Mouse (Mus musculus): ENCODE measurements around the gene Midn. TPM values are rescaled to one million over a fixed set of nuclear protein-coding genes. Genes with fewer than 3 reads are reported as not detected.
A peak's percentile ranks its signal among the peaks of the same experiment; 100 is the strongest.

Midn gene
- total RNA-seq, 2 experiments from 2014 or later = 9.4 to 30.9 TPM

- no peak for ATAC-seq (replicated peaks; ENCODE audit: low FRiP score, low TSS enrichment, poor library complexity, severe bottlenecking)
Observed at GRCm38 (mm10) chr10:80154384-80154783, 6.3 kb downstream of the Midn start.

GRCm38 (mm10) chr10:80155277-80155676 lies 7.2 kb downstream of the Midn start:
- no peak for ATAC-seq (replicated peaks; ENCODE audit: low FRiP score, low TSS enrichment, poor library complexity, severe bottlenecking)

- no peak for ATAC-seq (replicated peaks; ENCODE audit: low FRiP score, low TSS enrichment, poor library complexity, severe bottlenecking)
Observed at GRCm38 (mm10) chr10:80156002-80156751, 8.1 kb downstream of the Midn start.

- ATAC-seq (replicated peaks; ENCODE audit: low FRiP score, low TSS enrichment, poor library complexity, severe bottlenecking) = no peak
Observed at GRCm38 (mm10) chr10:80156752-80157053, 8.6 kb downstream of the Midn start.

GRCm38 (mm10) chr10:80157141-80157929 lies 9.3 kb downstream of the Midn start:
- no peak for ATAC-seq (replicated peaks; ENCODE audit: low FRiP score, low TSS enrichment, poor library complexity, severe bottlenecking)

GRCm38 (mm10) chr10:80158307-80158986 lies 10.4 kb downstream of the Midn start:
- ATAC-seq (replicated peaks; ENCODE audit: low FRiP score, low TSS enrichment, poor library complexity, severe bottlenecking) = no peak

GRCm38 (mm10) chr10:80159021-80159560 lies 11.0 kb downstream of the Midn start:
- ATAC-seq (replicated peaks; ENCODE audit: low FRiP score, low TSS enrichment, poor library complexity, severe bottlenecking) = peak; percentile 10

- peak; percentile 83 for ATAC-seq (replicated peaks; ENCODE audit: low FRiP score, low TSS enrichment, poor library complexity, severe bottlenecking)
Observed at GRCm38 (mm10) chr10:80159561-80160454, 11.7 kb downstream of the Midn start.

- no peak for ATAC-seq (replicated peaks; ENCODE audit: low FRiP score, low TSS enrichment, poor library complexity, severe bottlenecking)
Observed at GRCm38 (mm10) chr10:80160455-80161371, 12.6 kb downstream of the Midn start.

- ATAC-seq (replicated peaks; ENCODE audit: low FRiP score, low TSS enrichment, poor library complexity, severe bottlenecking) = no peak
Observed at GRCm38 (mm10) chr10:80161522-80162242, 13.6 kb downstream of the Midn start.

- ATAC-seq (replicated peaks; ENCODE audit: low FRiP score, low TSS enrichment, poor library complexity, severe bottlenecking) = no peak
Observed at GRCm38 (mm10) chr10:80162243-80162608, 14.2 kb downstream of the Midn start.

GRCm38 (mm10) chr10:80162716-80163299 lies 14.7 kb downstream of the Midn start:
- ATAC-seq (replicated peaks; ENCODE audit: low FRiP score, low TSS enrichment, poor library complexity, severe bottlenecking) = no peak

GRCm38 (mm10) chr10:80163721-80164120 lies 15.6 kb downstream of the Midn start:
- ATAC-seq (replicated peaks; ENCODE audit: low FRiP score, low TSS enrichment, poor library complexity, severe bottlenecking) = no peak

- no peak for ATAC-seq (replicated peaks; ENCODE audit: low FRiP score, low TSS enrichment, poor library complexity, severe bottlenecking)
Observed at GRCm38 (mm10) chr10:80164161-80164997, 16.3 kb downstream of the Midn start.

GRCm38 (mm10) chr10:80164998-80165344 lies 16.9 kb downstream of the Midn start:
- peak; percentile 57 for ATAC-seq (replicated peaks; ENCODE audit: low FRiP score, low TSS enrichment, poor library complexity, severe bottlenecking)

GRCm38 (mm10) chr10:80165392-80166128 lies 17.5 kb downstream of the Midn start, which contains the start of gene Cirbp:
TSS of gene Cirbp (plus strand) at chr10:80165985.
- no peak for ATAC-seq (replicated peaks; ENCODE audit: low FRiP score, low TSS enrichment, poor library complexity, severe bottlenecking)

Measured in megakaryocyte-erythroid progenitor cell, adult 5-6 weeks (primary cell).